Mouse (Mus musculus) left cerebral cortex, postnatal 36 days (tissue): Measurements from ENCODE around the gene Slc26a10. TPM values are rescaled to one million over a fixed set of nuclear protein-coding genes. Genes with fewer than 3 reads are reported as not detected.

Experiments used
- DNase-seq, 2 experiments: peaks; one replicate each; pipeline ENCODE4 v3.0.0; 2021 to 2022; ENCODE audit warnings: low spot score in 2 of 2, mixed read lengths in 1 of 2
- intact Hi-C: fragments of 180-260 bp; cut with DNase I; formaldehyde crosslinking; loops from one replicate; pipeline ENCODE4 v1.15.1; 2025
- total RNA-seq, 2 experiments: library from RNA; stranded (reverse); gene quantifications; 2 replicates each; pipeline ENCODE4 v1.2.3; 2021

Gene Slc26a10
- 1 to 10 TPM; 1.8 to 4.4 TPM for total RNA-seq

- intact Hi-C loops, result no loop called here
- DNase-seq, result peak; percentile 65 to 82
Observed at GRCm38 (mm10) chr10:127179871-127180694, at the start of gene Slc26a10. Slc26a10 (minus strand) TSS chr10:127180645.

- intact Hi-C loops, result loop anchor here (5.0 kb wide), 1 partner anchor 107 kb away; the partner anchor contains the start of gene Os9
- DNase-seq, result peak; percentile 30 to 40
Observed at GRCm38 (mm10) chr10:127228897-127229296, 48.5 kb upstream of the Slc26a10 start.

GRCm38 (mm10) chr10:127227163-127227562 lies 46.7 kb upstream of the Slc26a10 start:
- intact Hi-C loops, result loop anchor here (5.0 kb wide), 1 partner anchor 105 kb away; the partner anchor contains the start of gene Os9
- no peak for DNase-seq

- DNase-seq, result no peak
- intact Hi-C loops, result loop anchor here (5.0 kb wide), 1 partner anchor 104 kb away; the partner anchor contains the start of gene Os9
Observed at GRCm38 (mm10) chr10:127226318-127226895, 46.0 kb upstream of the Slc26a10 start.

- intact Hi-C loops, result loop anchor here (5.0 kb wide), 1 partner anchor 103 kb away; the partner anchor contains the start of gene Os9
- peak; percentile 59 to 75 for DNase-seq
Observed at GRCm38 (mm10) chr10:127225732-127226131, 45.3 kb upstream of the Slc26a10 start.

- DNase-seq, result no peak
- intact Hi-C loops, result loop anchor here (5.0 kb wide), 1 partner anchor 103 kb away; the partner anchor contains the start of gene Os9
Observed at GRCm38 (mm10) chr10:127225213-127225612, 44.8 kb upstream of the Slc26a10 start.

GRCm38 (mm10) chr10:127218339-127218738 lies 37.9 kb upstream of the Slc26a10 start:
- intact Hi-C loops, result no loop called here
- no peak for DNase-seq

GRCm38 (mm10) chr10:127217177-127217576 lies 36.7 kb upstream of the Slc26a10 start:
- intact Hi-C loops, result no loop called here

GRCm38 (mm10) chr10:127216456-127216855 lies 36.0 kb upstream of the Slc26a10 start:
- intact Hi-C loops, result no loop called here
- DNase-seq, result no peak

More at GRCm38 (mm10) chr10:127217177-127217576, 36.7 kb upstream of the Slc26a10 start:
- DNase-seq, result no peak

GRCm38 (mm10) chr10:127214422-127214803 lies 34.0 kb upstream of the Slc26a10 start:
- DNase-seq, result no peak
- intact Hi-C loops, result no loop called here

GRCm38 (mm10) chr10:127213704-127214421 lies 33.4 kb upstream of the Slc26a10 start:
- no peak for DNase-seq
- intact Hi-C loops, result no loop called here

GRCm38 (mm10) chr10:127213272-127213671 lies 32.8 kb upstream of the Slc26a10 start:
- intact Hi-C loops, result no loop called here
- DNase-seq, result no peak

GRCm38 (mm10) chr10:127211414-127211854 lies 31.0 kb upstream of the Slc26a10 start, which contains the start of gene Pip4k2c:
Pip4k2c (minus strand) TSS chr10:127211585.
- intact Hi-C loops, result loop anchor here (2.0 kb wide), 1 partner anchor 17 kb away; the partner anchor contains the start of gene Dtx3
- DNase-seq, result peak; percentile 92 to 94

- intact Hi-C loops, result loop anchor here (2.0 kb wide), 1 partner anchor 16 kb away; the partner anchor contains the start of gene Dtx3
Observed at GRCm38 (mm10) chr10:127210961-127211405, 30.5 kb upstream of the Slc26a10 start.

GRCm38 (mm10) chr10:127209928-127210570 lies 29.6 kb upstream of the Slc26a10 start:
- peak in 1 of 2 experiments; percentile 68 for DNase-seq

More at GRCm38 (mm10) chr10:127210961-127211405, 30.5 kb upstream of the Slc26a10 start:
- DNase-seq, result no peak

GRCm38 (mm10) chr10:127208921-127209320 lies 28.5 kb upstream of the Slc26a10 start:
- intact Hi-C loops, result no loop called here
- DNase-seq, result no peak

More at GRCm38 (mm10) chr10:127209928-127210570, 29.6 kb upstream of the Slc26a10 start:
- intact Hi-C loops, result loop anchor here (2.0 kb wide), 1 partner anchor 15 kb away; the partner anchor contains the start of gene Dtx3

GRCm38 (mm10) chr10:127205373-127205772 lies 24.9 kb upstream of the Slc26a10 start:
- intact Hi-C loops, result no loop called here
- DNase-seq, result no peak

- DNase-seq, result no peak
- intact Hi-C loops, result no loop called here
Observed at GRCm38 (mm10) chr10:127204589-127204988, 24.1 kb upstream of the Slc26a10 start.

GRCm38 (mm10) chr10:127203106-127203505 lies 22.7 kb upstream of the Slc26a10 start:
- intact Hi-C loops, result no loop called here

More at GRCm38 (mm10) chr10:127203106-127203505, 22.7 kb upstream of the Slc26a10 start:
- no peak for DNase-seq
